Mouse (Mus musculus): ENCODE measurements around the gene Fam171a1.

The Fam171a1 gene

GRCm38 (mm10) chr2:3138308-3138707, 24.3 kb downstream of the Fam171a1 start:
- no peak for DNase-seq (ENCODE audit: low spot score in 2 of 2)

- DNase-seq (ENCODE audit: low spot score in 2 of 2) = no peak
Observed at GRCm38 (mm10) chr2:3139065-3139464, 25.0 kb downstream of the Fam171a1 start.

GRCm38 (mm10) chr2:3139578-3139977, 25.6 kb downstream of the Fam171a1 start:
- DNase-seq (ENCODE audit: low spot score in 2 of 2) = no peak

- DNase-seq (ENCODE audit: low spot score in 2 of 2) = no peak
Observed at GRCm38 (mm10) chr2:3140585-3140984, 26.6 kb downstream of the Fam171a1 start.

GRCm38 (mm10) chr2:3141804-3142203, 27.8 kb downstream of the Fam171a1 start:
- no peak for DNase-seq (ENCODE audit: low spot score in 2 of 2)

- DNase-seq (ENCODE audit: low spot score in 2 of 2) = no peak
Observed at GRCm38 (mm10) chr2:3144291-3144690, 30.3 kb downstream of the Fam171a1 start.

- no peak for DNase-seq (ENCODE audit: low spot score in 2 of 2)
Observed at GRCm38 (mm10) chr2:3147550-3148157, 33.6 kb downstream of the Fam171a1 start.

GRCm38 (mm10) chr2:3148731-3149130, 34.7 kb downstream of the Fam171a1 start:
- no peak for DNase-seq (ENCODE audit: low spot score in 2 of 2)

- no peak for DNase-seq (ENCODE audit: low spot score in 2 of 2)
Observed at GRCm38 (mm10) chr2:3150324-3150723, 36.3 kb downstream of the Fam171a1 start.

- DNase-seq (ENCODE audit: low spot score in 2 of 2) = no peak
Observed at GRCm38 (mm10) chr2:3151336-3151735, 37.3 kb downstream of the Fam171a1 start.

- DNase-seq (ENCODE audit: low spot score in 2 of 2) = no peak
Observed at GRCm38 (mm10) chr2:3154091-3154665, 40.2 kb downstream of the Fam171a1 start.

GRCm38 (mm10) chr2:3154986-3155385, 41.0 kb downstream of the Fam171a1 start:
- DNase-seq (ENCODE audit: low spot score in 2 of 2) = no peak

GRCm38 (mm10) chr2:3157030-3157429, 43.0 kb downstream of the Fam171a1 start:
- no peak for DNase-seq (ENCODE audit: low spot score in 2 of 2)

GRCm38 (mm10) chr2:3157661-3158344, 43.8 kb downstream of the Fam171a1 start:
- no peak for DNase-seq (ENCODE audit: low spot score in 2 of 2)

- DNase-seq (ENCODE audit: low spot score in 2 of 2) = no peak
Observed at GRCm38 (mm10) chr2:3158682-3159412, 44.8 kb downstream of the Fam171a1 start.

- no peak for DNase-seq (ENCODE audit: low spot score in 2 of 2)
Observed at GRCm38 (mm10) chr2:3161578-3161977, 47.6 kb downstream of the Fam171a1 start.

GRCm38 (mm10) chr2:3163501-3164076, 49.6 kb downstream of the Fam171a1 start:
- DNase-seq (ENCODE audit: low spot score in 2 of 2) = no peak

GRCm38 (mm10) chr2:3165037-3165600, 51.1 kb downstream of the Fam171a1 start:
- no peak for DNase-seq (ENCODE audit: low spot score in 2 of 2)

GRCm38 (mm10) chr2:3165890-3166605, 52.0 kb downstream of the Fam171a1 start:
- no peak for DNase-seq (ENCODE audit: low spot score in 2 of 2)

- no peak for DNase-seq (ENCODE audit: low spot score in 2 of 2)
Observed at GRCm38 (mm10) chr2:3168719-3169402, 54.8 kb downstream of the Fam171a1 start.

- no peak for DNase-seq (ENCODE audit: low spot score in 2 of 2)
Observed at GRCm38 (mm10) chr2:3169403-3169747, 55.4 kb downstream of the Fam171a1 start.

Measured in frontal cortex, postnatal 25 days (tissue).